Mouse (Mus musculus): Measurements from ENCODE around the gene Dtd2.

The Dtd2 gene

GRCm38 (mm10) chr12:51983625-51984024, 22.7 kb downstream of the Dtd2 start:
- DNase-seq = no peak

DNA sequence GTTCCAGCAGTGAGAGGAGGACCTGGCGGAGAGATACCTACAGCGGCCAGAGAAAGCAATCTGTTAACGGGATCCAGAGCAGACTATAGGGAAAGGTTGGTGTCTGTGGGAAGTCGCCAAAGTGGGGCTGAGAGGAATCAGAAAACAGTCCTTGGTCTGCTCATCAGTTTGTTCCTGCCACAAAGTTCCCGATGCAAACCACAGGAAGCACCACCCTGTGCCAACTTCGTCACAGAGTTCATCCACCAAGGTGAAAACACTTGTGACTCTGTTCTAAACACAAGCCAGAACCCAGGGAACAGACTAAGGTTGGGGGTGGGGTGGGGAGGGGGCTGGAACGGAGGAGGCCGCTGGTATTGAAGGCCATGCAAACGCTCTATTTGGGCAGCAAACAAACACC, 29.8 kb downstream of the Dtd2 start:
- no peak for DNase-seq

DNA sequence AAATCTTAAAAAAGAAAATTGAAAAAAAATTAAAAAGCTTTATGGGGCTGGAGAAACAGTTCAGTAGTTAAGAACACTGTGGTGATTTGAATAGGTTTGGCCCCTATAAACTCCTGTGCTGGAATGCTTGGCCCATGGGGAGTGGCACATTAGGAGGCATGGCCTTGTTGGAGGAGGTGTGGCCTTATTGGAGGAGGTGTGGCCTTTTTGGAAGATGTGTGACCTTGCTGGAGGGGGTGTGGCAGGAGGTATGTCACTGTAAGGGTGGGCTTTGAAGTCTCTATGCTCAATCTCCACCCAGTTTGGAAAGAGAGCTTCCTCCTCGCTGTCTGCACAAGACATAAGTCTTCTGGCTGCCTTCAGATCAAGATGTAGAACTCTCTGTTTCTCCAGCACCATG, 31.9 kb downstream of the Dtd2 start:
- DNase-seq = no peak

DNA sequence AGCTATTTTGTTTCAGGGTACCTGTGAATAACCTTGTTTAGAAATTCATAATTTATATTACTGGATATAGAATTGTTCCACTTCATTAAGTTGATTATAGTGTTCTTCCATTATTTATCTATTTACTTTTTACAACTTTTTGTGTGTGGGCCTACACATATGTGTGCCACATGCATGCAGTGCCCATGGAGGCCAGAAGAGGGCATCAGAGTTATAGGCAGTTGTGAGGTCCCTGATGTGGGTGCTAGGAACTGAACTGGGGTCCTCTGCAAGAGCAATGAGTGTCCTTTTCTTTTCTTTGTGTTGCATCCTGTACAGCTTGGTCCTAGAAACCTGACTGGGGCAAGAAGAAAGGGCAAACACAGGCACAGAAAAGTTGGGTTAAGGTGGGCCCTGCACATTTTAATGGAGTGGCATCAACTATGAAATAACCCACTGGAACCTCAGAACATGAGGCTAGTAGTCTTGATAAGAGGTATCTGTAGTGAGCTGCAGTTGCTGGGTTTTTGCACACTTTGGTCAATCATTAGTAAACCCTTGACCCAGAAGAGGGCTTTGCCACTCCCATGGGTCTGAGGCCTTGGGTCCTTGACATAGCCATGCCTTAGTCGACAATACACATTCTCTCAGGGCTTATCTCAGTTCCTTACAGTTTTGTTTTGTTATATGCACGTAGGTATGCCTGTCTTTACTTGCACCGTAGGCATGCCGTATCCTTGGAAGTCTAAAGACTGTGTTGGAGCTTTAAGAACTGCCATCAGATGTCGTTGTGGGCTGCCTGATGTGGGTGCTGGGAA, 33.8 kb downstream of the Dtd2 start:
- DNase-seq = peak in 1 of 2 experiments; percentile 18

GRCm38 (mm10) chr12:51971070-51971664, 35.1 kb downstream of the Dtd2 start, which contains the start of gene Heatr5a:
Heatr5a (minus strand) TSS chr12:51971321.
- peak; percentile 86 to 92 for DNase-seq

GRCm38 (mm10) chr12:51970352-51971069, 35.8 kb downstream of the Dtd2 start:
- no peak for DNase-seq

- no peak for DNase-seq
Observed at GRCm38 (mm10) chr12:51969876-51970275, 36.4 kb downstream of the Dtd2 start.

DNA sequence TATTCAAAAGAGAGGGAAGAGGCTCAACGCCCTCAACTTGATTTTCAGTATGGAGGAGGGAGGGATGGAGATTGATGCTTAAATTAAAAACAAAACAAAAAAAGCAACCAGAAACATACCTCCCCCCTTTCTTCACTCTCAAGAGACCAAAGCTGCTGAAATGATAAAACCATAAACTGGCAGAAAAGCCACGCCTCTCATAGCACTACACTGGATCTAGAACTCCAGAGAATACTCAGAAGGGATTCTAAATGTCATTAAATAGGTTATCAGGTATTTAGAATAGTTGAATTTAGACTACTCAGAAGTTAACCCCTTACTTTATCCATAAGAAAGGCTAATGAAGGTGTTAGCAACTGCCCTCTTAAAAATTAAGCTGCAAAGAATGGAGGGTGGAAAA, 37.2 kb downstream of the Dtd2 start:
- DNase-seq = no peak

DNA sequence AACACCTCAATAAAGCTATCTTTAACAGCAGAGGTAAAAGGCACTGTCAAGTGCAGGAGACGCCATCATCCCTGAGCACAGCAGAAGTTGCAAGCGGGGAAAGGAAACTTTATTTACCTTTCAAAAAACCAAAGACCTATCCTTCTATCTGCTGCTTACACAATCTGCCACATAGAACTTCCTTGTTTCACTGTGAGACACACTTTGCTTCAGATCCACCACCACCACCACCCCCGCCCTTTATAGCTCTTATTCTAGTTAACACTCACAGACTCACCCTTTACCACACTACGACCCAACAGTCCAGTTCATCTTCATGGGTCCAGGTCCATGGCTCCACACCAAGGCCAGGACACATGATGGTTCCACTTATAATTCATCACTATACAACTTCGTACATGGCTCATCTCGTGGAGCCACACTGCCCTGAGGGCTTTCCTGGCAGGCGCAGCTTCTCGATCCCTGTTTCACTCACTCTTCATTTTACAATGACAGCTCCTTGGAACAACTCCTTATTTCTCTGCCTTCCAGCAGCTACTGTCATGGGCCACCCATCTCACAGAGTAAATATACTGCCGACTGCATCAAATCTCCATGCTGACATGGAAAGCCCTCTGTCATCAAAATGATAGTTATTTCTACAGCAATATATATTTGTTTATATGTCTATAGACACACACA, 38.2 kb downstream of the Dtd2 start:
- no peak for DNase-seq

DNA sequence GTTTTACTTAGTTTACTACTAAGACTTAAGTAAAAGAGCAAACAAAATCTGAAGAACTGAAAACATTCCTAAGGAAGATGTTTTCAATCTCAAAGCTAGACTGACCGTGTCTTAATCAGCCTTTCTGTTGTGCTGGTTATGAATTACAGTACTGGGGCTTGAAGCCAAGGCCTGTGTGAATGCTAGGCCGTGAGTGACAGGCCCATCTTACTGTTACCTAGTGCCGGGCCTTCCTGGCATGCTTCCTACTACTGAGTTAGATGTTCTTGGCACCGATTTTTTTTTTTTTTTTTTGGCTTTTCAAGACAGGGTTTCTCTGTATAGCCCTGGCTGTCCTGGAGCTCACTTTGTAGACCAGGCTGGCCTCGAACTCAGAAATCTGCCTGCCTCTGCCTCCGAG, 48.7 kb downstream of the Dtd2 start:
- no peak for DNase-seq

GRCm38 (mm10) chr12:51952309-51952708, 54.0 kb downstream of the Dtd2 start:
- DNase-seq = no peak

DNA sequence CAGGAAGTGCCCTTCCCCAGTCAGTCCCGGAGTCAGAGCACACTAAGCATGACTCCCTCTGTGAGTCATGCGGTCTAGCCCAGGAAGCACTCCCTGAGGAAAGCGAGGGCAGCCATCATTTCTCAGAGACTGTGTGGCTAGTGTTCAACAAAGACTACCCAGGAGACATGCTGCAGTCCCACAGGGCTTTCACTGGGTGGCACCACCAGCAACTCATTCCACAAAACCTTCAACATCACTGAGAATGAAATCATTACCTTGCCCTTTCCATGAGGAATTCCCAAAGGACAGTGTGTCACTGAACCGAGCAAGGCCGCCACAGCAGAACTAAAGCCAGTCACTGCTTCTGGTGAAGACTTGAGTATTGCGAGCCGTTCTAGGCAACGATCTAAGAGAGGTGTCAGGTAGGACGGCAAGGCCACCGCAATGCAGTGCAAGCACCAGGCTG, 58.8 kb downstream of the Dtd2 start:
- no peak for DNase-seq

DNA sequence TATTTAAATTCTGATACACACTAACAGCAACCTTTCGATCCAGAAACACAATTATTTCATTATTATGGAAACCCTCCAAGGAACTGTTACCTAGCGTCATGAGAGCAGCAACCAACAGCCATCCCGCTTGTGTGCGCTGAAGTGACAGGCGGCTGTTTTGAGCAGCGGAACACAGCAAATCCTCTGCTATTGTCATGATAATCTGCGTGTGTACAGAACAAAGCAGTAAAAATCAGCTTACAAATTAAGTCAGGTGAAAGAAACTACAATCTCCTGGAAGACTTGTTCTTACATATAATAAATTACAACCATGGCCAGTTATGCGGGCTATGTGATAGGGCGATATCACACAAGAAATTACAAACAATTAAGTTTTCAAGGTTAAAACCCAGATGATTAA, 61.0 kb downstream of the Dtd2 start:
- DNase-seq = no peak

GRCm38 (mm10) chr12:51939848-51940247, 66.5 kb downstream of the Dtd2 start:
- DNase-seq = no peak
